Mouse (Mus musculus) layer of hippocampus, adult 2 months (tissue): ENCODE data around the gene Zgpat. TPM values are rescaled to one million over a fixed set of nuclear protein-coding genes. Genes with fewer than 3 reads are reported as not detected.

Experiments
- DNase-seq, 2 experiments: peaks; one replicate each; pipeline ENCODE4 v3.0.0; 2022; ENCODE audit warnings: low spot score in 2 of 2
- H3K27ac ChIP-seq: fragments of 200-600 bp; 2 replicates; pipeline ENCODE4 v1.8.1; 2022
- H3K4me3 ChIP-seq: fragments of 200-600 bp; 2 replicates; pipeline ENCODE4 v1.8.1; 2022; ENCODE audit warnings: mild to moderate bottlenecking
- CTCF ChIP-seq: fragments of 200-600 bp; conservative IDR thresholded peaks from 2 replicates; pipeline ENCODE4 v1.8.1; 2022; ENCODE audit warnings: antibody characterized with exemption, mild to moderate bottlenecking, moderate library complexity
- long read RNA-seq, 2 experiments: library from polyadenylated mRNA; stranded (forward); transcript quantifications; one replicate each; pipeline ENCODE4 v2.0.0; 2021; ENCODE audit warnings: borderline mapping rate in 2 of 2
- total RNA-seq, 2 experiments: library from RNA; stranded (reverse); gene quantifications; 2 replicates each; pipeline ENCODE4 v1.2.3; 2021

Zgpat gene
- total RNA-seq = 10 to 100 TPM; 78.3 to 80.7 TPM
- long read RNA-seq, experiment 1, transcript Zgpat-202 (6 exons, 2,072 nt) = major isoform, 19 of 86 reads
- long read RNA-seq, experiment 1, partial matches to known transcripts = 11 of 86 reads
- long read RNA-seq, experiment 1, other reads (novel, unspliced or antisense) = 53 of 86 reads
- long read RNA-seq, experiment 2, transcript Zgpat-202 (6 exons, 2,072 nt) = major isoform, 27 of 91 reads
- long read RNA-seq, experiment 2, transcript Zgpat-203 (11 exons, 3,666 nt) = minor isoform, 8 of 91 reads
- long read RNA-seq, experiment 2, partial matches to known transcripts = 6 of 91 reads
- long read RNA-seq, experiment 2, other reads (novel, unspliced or antisense) = 49 of 91 reads

DNA sequence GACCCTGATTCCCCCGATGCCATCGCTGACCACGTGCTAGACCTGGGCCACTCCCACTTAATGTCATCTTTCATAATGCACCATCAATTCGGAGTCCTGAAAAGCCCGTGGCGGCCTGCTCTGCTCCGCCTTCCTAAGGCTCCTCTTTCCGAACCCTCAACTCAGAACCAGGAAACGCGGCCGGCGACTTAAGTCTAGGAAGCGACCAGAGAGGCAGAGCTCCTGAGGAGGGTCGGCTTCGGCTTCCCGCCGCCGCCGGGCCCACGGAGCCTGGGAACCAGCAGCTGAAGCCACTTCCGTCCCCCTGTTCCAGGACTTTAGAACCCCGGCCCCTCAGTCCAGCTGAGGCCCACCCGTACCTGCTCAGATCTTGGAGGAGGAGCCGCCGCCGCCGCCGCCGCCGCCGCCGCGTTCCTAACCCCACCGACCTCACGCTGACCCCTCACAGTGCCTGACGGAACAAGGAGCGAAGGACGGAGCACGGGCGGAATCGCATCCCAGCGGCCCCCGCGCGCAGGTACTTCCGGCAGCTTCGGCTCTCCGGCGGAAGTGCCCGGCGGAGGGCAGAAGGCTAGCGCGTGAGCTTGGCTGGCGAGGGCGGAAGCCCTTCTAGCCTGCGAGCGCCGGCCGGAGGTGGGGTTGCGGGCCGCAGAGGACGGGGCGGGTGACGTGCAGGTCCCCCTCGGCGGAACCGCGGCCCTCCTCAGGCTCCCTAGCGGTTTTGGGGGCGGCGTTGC is at the start of gene Zgpat, which contains the start of gene Arfrp1:
Zgpat (plus strand) TSS at position 69 of the 737 bp plus-strand sequence.
Arfrp1 (minus strand) TSS at position 545 of the 737 bp plus-strand sequence.
- Histone ChIP-seq H3K4me3 (peak within 1 kb of the TSS; percentile 77), H3K27ac (peak within 1 kb of the TSS; percentile 96)
- 0 out of 2 replicates have a peak, but pooled peaks have one; percentile 15 for TF ChIP-seq CTCF
- peak; percentile 88 to 89 for DNase-seq

DNA sequence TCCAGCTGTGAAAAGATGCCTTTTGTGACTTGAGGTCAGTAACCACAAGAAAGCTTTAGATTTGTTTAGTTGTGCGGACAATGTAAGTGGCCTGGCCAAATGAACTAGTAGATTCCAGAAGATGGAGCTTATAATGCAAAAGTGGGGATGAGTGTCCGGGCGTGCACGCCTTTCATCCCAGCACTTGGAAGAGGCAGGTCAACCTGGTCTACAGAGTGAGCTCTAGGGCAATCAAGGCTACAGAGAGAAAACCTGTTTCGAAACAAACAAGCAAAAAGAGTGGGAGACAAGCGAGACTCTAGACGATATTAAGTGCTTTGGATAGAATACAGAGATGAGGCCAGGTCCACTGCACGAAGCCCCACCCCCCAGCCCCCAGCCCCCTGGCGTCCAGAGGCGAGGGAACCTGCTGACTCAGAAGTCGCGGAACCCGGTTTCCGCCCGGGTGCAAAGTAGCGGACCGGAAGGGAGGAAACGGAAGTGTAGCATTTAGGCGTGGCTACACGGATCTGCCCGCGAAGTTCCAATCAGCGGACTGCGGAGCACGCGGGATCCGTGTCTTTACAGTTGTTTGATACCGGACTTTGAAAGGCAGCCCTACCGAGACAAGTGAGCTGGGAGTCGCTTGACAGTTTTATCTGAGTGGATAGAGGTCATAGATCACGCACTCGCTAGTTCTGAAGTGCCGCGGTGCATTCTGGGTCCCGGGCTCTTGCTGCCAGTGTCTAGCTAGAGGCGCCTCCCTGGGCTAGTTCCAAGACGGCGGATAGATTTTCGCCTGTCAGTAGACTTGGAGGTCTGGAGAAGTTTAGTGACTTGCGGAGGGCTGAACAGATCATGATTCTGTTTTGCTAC is 45.3 kb upstream of the Zgpat start, which contains the start of gene Rtel1:
Rtel1 (plus strand) TSS at position 492 of the 855 bp plus-strand sequence.
- DNase-seq = peak; percentile 80 to 81
- TF ChIP-seq CTCF = peak; percentile 60
- peak within 1 kb of the TSS; percentile 58 for H3K4me3 ChIP-seq
- peak within 1 kb of the TSS; percentile 88 for H3K27ac ChIP-seq

DNA sequence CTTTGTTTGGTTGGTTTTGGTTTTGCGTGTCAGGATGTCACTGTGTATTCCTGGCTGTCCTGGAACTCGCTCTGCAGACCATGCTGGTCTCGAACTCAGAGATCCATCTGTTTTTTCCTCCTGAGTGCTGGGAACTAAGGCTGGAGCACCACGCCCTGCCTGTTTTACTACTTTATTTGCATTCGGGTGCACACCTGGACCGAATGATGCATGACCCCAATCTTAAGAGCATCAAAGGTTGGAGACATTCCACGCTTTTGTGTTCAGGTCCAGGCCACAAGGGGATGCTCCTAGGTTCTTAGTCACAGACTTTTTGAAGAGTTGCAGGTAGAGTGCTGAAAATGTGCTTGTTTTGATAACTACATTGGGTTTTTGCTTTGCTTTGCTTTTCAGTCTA is 44.6 kb upstream of the Zgpat start:
- TF ChIP-seq CTCF = no peak
- Histone ChIP-seq H3K4me3 (peak overlapping the region; percentile 58), H3K27ac (peak overlapping the region; percentile 88)
- no peak for DNase-seq

DNA sequence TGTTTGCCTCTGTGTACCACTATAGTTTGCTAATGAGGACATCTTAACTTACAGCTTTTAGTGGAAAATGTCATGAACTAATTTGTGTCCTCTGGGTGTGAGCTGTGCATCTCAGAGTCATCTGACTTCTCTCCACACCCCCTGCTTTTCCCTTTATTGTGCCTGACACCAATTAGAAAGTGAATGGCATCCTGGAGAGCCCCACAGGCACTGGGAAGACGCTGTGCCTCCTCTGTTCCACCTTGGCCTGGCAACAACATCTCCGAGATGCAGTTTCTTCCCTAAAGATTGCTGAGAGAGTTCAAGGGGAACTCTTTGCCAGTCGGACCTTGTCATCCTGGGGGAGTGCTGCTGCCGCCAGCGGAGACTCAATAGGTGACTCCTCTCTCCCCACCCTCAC is 42.6 kb upstream of the Zgpat start:
- Histone ChIP-seq H3K27ac (no peak overlapping the region), H3K4me3 (no peak overlapping the region)
- no peak for TF ChIP-seq CTCF
- no peak for DNase-seq

DNA sequence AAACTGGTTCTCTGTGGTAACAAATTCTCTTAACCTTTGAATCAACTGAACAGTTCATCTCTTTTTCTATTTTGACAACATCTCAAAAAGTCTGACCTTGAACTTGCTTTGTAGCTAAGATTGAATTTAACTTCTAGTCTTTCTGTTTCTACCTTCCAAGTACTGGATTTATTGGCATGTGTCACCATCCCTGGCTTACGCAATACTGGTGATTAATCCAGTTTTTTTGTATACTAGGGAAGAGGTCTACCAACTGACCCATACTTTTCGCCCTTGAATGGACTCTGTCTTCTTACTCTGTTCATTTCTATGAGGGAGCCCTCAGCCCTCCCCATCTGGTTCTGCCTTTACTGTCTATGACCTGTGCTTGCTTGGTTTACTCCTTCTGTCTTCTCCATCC is 38.6 kb upstream of the Zgpat start:
- DNase-seq = no peak
- TF ChIP-seq CTCF = no peak
- H3K4me3 ChIP-seq = no peak overlapping the region
- no peak overlapping the region for H3K27ac ChIP-seq

DNA sequence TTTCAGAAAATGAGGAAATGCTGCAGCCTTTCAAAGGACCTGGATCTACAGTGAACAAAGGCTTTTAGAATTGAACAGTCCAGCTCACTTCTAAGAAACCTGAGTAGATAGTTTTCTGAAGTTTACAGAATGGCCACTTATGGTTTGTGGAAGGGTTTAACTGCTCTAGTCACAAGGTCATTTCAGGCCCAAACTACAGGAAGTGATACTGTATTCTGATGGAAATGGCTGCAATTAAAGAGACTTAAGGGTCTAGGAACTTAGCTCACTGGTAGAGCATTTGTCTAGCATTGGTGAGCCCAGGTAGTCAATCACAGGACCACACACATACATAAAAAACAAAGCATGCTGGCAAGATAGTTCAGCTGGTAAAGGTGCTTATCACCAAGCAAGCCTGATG is 32.2 kb upstream of the Zgpat start:
- DNase-seq = no peak
- no peak overlapping the region for H3K4me3 ChIP-seq
- TF ChIP-seq CTCF = no peak

DNA sequence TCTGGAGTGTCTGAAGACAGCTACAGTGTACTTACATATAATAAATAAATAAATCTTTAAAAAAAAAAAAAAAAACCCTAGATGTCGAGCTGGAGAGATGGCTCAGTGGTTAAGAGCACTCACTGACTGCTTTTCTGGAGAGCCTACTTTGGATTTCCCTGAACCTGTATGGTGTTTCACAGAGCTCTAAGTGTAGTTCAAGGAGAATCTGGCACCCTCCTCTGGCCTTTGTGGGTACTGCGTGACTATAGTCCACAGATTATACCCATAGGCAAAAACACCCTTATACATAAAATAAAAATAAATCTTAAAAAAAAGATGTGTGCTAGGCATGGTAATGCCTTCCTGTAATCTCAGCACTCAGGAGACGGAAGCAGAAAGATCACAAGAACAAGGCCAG is 30.7 kb upstream of the Zgpat start:
- DNase-seq = peak; percentile 50 to 73
- H3K4me3 ChIP-seq = no peak overlapping the region
- no peak overlapping the region for H3K27ac ChIP-seq
- peak; percentile 87 for TF ChIP-seq CTCF

More for the DNA sequence above, 32.2 kb upstream of the Zgpat start:
- no peak overlapping the region for H3K27ac ChIP-seq

DNA sequence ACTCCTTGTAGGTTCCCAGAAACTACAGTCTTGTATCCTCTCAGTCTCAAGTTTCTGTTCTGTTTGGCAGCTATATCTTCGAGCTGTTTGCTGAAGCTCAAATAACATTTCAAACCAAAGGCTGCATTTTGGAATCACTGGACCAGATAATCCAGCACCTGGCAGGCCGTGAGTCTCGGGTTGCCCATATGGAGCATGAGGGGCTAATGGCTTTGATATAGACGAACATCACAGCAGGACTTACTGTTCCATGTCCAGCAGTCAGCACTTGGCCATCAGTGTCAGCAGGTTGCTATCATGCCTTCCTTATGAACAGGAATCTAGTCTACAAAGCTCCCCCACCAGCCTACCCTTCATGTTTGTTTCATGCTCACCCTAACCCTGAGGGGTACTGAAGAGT is 24.3 kb upstream of the Zgpat start:
- Histone ChIP-seq H3K27ac (no peak overlapping the region), H3K4me3 (no peak overlapping the region)
- DNase-seq = no peak
- no peak for TF ChIP-seq CTCF

DNA sequence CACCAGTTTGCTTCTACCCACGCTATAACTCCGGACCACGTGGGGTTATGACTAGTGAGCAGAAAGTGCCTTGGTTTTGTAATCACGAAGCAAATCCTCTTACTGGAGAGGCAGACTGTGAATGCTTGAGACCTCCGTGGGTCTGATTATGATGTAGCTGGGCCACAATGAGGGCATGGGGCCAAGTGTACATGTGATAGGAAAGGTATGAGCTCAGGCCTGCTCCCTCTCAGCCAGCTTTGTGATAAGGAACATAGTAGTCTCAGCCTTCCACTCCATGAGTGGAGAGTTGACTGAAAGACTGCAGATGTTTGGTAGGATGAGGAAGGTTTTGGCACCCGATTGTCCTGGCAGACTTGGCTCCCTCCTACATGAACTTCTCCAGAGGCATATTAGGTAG is 22.0 kb upstream of the Zgpat start:
- no peak overlapping the region for H3K4me3 ChIP-seq
- TF ChIP-seq CTCF = no peak
- H3K27ac ChIP-seq = no peak overlapping the region
- DNase-seq = no peak

DNA sequence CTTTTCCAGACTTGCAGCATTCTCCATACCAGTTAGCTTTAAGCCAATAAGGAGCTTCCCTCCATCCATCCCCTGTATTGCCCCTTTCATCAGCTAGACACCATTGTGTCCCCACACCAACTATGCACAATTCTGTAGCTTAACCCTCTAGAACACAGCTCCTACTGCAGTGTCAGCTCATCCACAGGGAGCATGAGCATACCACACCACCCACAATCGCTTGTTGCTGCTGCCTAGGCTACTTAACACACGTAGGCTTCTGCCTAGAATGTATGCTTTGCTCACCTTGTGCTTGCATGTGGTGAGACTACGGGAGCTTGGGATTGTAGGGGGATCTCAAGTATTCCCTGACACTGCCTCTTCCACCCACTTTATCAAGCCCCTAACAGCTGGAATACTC is 7.9 kb upstream of the Zgpat start:
- TF ChIP-seq CTCF = no peak
- Histone ChIP-seq H3K4me3 (no peak overlapping the region), H3K27ac (no peak overlapping the region)
- DNase-seq = no peak

DNA sequence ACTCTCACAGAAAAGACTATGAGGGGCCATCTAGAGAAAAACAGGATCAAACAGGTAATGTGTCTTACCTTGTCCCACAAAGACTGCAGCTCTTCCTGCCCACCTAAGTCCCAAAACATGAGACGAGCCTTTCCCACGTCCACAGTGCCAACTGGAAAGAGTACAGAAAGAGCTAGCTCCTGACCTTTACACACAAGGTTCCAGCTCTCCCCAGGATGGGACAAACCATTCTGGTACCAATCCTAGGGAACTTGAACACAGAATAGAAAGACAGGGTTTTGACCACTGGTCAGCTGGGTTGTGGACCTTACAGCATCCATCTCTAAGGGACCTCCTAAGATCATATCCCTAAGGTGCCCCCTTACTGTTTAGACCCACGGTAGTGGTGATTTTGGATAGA is 782 bp upstream of the Zgpat start:
- no peak for TF ChIP-seq CTCF
- H3K4me3 ChIP-seq = peak overlapping the region; percentile 77
- no peak overlapping the region for H3K27ac ChIP-seq
- no peak for DNase-seq

DNA sequence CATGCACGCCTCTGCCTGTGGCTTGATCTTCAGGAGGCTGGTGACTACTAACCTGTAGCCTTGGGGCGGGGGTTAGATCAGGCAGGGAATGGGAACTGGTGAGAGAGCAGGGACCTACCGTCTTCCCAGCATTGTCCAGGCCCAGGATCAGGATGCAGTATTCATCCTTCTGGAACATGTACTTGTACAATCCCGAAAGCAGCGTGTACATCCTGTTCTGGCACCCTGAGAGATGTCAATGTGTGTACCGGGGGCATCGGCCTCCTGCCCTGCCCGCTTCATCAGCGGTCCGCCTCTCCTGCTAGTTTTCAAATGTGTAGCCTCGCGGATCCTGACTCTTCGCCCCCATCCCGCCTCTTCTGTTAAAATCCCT is 255 bp upstream of the Zgpat start:
- no peak for TF ChIP-seq CTCF
- peak overlapping the region; percentile 96 for H3K27ac ChIP-seq
- peak overlapping the region; percentile 77 for H3K4me3 ChIP-seq
- no peak for DNase-seq

DNA sequence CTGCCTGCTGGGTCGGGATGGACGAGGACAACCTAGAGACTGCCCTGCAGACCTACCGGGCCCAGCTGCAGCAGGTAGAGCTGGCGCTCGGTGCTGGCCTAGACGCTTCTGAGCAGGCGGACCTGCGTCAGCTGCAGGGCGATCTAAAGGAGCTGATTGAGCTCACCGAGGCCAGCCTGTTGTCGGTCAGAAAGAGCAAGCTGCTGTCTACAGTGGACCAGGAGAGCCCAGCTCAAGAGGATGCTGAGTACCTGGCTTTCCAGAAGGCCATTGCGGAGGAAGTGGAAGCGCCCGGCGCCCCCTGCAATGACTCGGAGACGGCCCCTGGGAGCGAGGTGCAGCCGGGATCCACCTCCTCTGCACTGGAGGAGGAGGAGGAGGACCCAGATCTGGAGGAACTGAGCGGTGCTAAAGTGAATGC is 937 bp downstream of the Zgpat start:
- DNase-seq = no peak

More for the DNA sequence above, 937 bp downstream of the Zgpat start:
- H3K4me3 ChIP-seq = peak overlapping the region; percentile 77
- no peak for TF ChIP-seq CTCF
- H3K27ac ChIP-seq = peak overlapping the region; percentile 96
